Mouse (Mus musculus): ENCODE measurements around the gene Gen1. TPM values are rescaled to one million over a fixed set of nuclear protein-coding genes. Genes with fewer than 3 reads are reported as not detected.

Gen1 gene
- polyA plus RNA-seq, 1 experiment, result 15.2 TPM

- peaks cover 2% of the 10 kb centered on the region for H3K4me1 ChIP-seq (ENCODE audit: control insufficient read depth, insufficient read depth, low read length)
- H3K27ac ChIP-seq (ENCODE audit: insufficient read depth, low read length), result peak overlapping the region; percentile 88
- no peak overlapping the region for H3K4me3 ChIP-seq (ENCODE audit: insufficient read depth, low read length)
- no peak for TF ChIP-seq CTCF (IDR thresholded peaks at IDR 0.05; ENCODE audit: borderline replicate concordance, insufficient read depth, low read length)
- no peak for TF ChIP-seq POLR2A (IDR thresholded peaks at IDR 0.05; ENCODE audit: low read depth, low read length)
Observed at GRCm38 (mm10) chr12:11212881-11213280, 52.7 kb downstream of the Gen1 start.

- Histone ChIP-seq H3K4me1 (ENCODE audit: control insufficient read depth, insufficient read depth, low read length) (peaks cover 2% of the 10 kb centered on the region), H3K27ac (ENCODE audit: insufficient read depth, low read length) (no peak overlapping the region), H3K4me3 (ENCODE audit: insufficient read depth, low read length) (no peak overlapping the region)
- TF ChIP-seq POLR2A (IDR thresholded peaks at IDR 0.05; ENCODE audit: low read depth, low read length) (no peak), CTCF (IDR thresholded peaks at IDR 0.05; ENCODE audit: borderline replicate concordance, insufficient read depth, low read length) (no peak)
Observed at GRCm38 (mm10) chr12:11210361-11210760, 55.2 kb downstream of the Gen1 start.

- no peak overlapping the region for H3K27ac ChIP-seq (ENCODE audit: insufficient read depth, low read length)
- peaks cover 3% of the 10 kb centered on the region for H3K4me1 ChIP-seq (ENCODE audit: control insufficient read depth, insufficient read depth, low read length)
- no peak overlapping the region for H3K4me3 ChIP-seq (ENCODE audit: insufficient read depth, low read length)
- no peak for TF ChIP-seq POLR2A (IDR thresholded peaks at IDR 0.05; ENCODE audit: low read depth, low read length)
- TF ChIP-seq CTCF (IDR thresholded peaks at IDR 0.05; ENCODE audit: borderline replicate concordance, insufficient read depth, low read length), result no peak
Observed at GRCm38 (mm10) chr12:11209636-11210035, 56.0 kb downstream of the Gen1 start.

GRCm38 (mm10) chr12:11208872-11209271 lies 56.7 kb downstream of the Gen1 start, which contains the start of gene Msgn1:
Msgn1 (minus strand) TSS chr12:11208972.
- no peak for TF ChIP-seq POLR2A (IDR thresholded peaks at IDR 0.05; ENCODE audit: low read depth, low read length)
- no peak for TF ChIP-seq CTCF (IDR thresholded peaks at IDR 0.05; ENCODE audit: borderline replicate concordance, insufficient read depth, low read length)
- H3K4me3 ChIP-seq (ENCODE audit: insufficient read depth, low read length), result no peak within 1 kb of the TSS
- H3K27ac ChIP-seq (ENCODE audit: insufficient read depth, low read length), result no peak within 1 kb of the TSS
- peaks cover 8% of the 10 kb centered on the region for H3K4me1 ChIP-seq (ENCODE audit: control insufficient read depth, insufficient read depth, low read length)

- H3K27ac ChIP-seq (ENCODE audit: insufficient read depth, low read length), result no peak overlapping the region
- TF ChIP-seq CTCF (IDR thresholded peaks at IDR 0.05; ENCODE audit: borderline replicate concordance, insufficient read depth, low read length) (no peak), POLR2A (IDR thresholded peaks at IDR 0.05; ENCODE audit: low read depth, low read length) (no peak)
- peaks cover 8% of the 10 kb centered on the region for H3K4me1 ChIP-seq (ENCODE audit: control insufficient read depth, insufficient read depth, low read length)
- H3K4me3 ChIP-seq (ENCODE audit: insufficient read depth, low read length), result no peak overlapping the region
Observed at GRCm38 (mm10) chr12:11206321-11206720, 59.3 kb downstream of the Gen1 start.

- no peak overlapping the region for H3K4me3 ChIP-seq (ENCODE audit: insufficient read depth, low read length)
- no peak for TF ChIP-seq POLR2A (IDR thresholded peaks at IDR 0.05; ENCODE audit: low read depth, low read length)
- no peak for TF ChIP-seq CTCF (IDR thresholded peaks at IDR 0.05; ENCODE audit: borderline replicate concordance, insufficient read depth, low read length)
- peaks cover 8% of the 10 kb centered on the region for H3K4me1 ChIP-seq (ENCODE audit: control insufficient read depth, insufficient read depth, low read length)
- H3K27ac ChIP-seq (ENCODE audit: insufficient read depth, low read length), result peak overlapping the region; percentile 75
Observed at GRCm38 (mm10) chr12:11203694-11204665, 61.6 kb downstream of the Gen1 start.

- H3K27ac ChIP-seq (ENCODE audit: insufficient read depth, low read length), result no peak overlapping the region
- no peak overlapping the region for H3K4me3 ChIP-seq (ENCODE audit: insufficient read depth, low read length)
- H3K4me1 ChIP-seq (ENCODE audit: control insufficient read depth, insufficient read depth, low read length), result peaks cover 8% of the 10 kb centered on the region
- TF ChIP-seq CTCF (IDR thresholded peaks at IDR 0.05; ENCODE audit: borderline replicate concordance, insufficient read depth, low read length), result no peak
Observed at GRCm38 (mm10) chr12:11202476-11202875, 63.1 kb downstream of the Gen1 start.

- no peak overlapping the region for H3K27ac ChIP-seq (ENCODE audit: insufficient read depth, low read length)
- H3K4me3 ChIP-seq (ENCODE audit: insufficient read depth, low read length), result no peak overlapping the region
- peaks cover 8% of the 10 kb centered on the region for H3K4me1 ChIP-seq (ENCODE audit: control insufficient read depth, insufficient read depth, low read length)
- TF ChIP-seq POLR2A (IDR thresholded peaks at IDR 0.05; ENCODE audit: low read depth, low read length), result no peak
- TF ChIP-seq CTCF (IDR thresholded peaks at IDR 0.05; ENCODE audit: borderline replicate concordance, insufficient read depth, low read length), result no peak
Observed at GRCm38 (mm10) chr12:11200711-11201110, 64.9 kb downstream of the Gen1 start.

- Histone ChIP-seq H3K27ac (ENCODE audit: insufficient read depth, low read length) (no peak overlapping the region), H3K4me3 (ENCODE audit: insufficient read depth, low read length) (no peak overlapping the region), H3K4me1 (ENCODE audit: control insufficient read depth, insufficient read depth, low read length) (0 out of 2 replicates have a peak, but pooled peaks cover 2% of the 10 kb centered on the region)
- TF ChIP-seq POLR2A (IDR thresholded peaks at IDR 0.05; ENCODE audit: low read depth, low read length) (no peak), CTCF (IDR thresholded peaks at IDR 0.05; ENCODE audit: borderline replicate concordance, insufficient read depth, low read length) (no peak)
Observed at GRCm38 (mm10) chr12:11198551-11198950, 67.0 kb downstream of the Gen1 start.

GRCm38 (mm10) chr12:11198026-11198425 lies 67.6 kb downstream of the Gen1 start:
- Histone ChIP-seq H3K27ac (ENCODE audit: insufficient read depth, low read length) (no peak overlapping the region), H3K4me1 (ENCODE audit: control insufficient read depth, insufficient read depth, low read length) (no peaks in the 10 kb centered on the region), H3K4me3 (ENCODE audit: insufficient read depth, low read length) (no peak overlapping the region)
- no peak for TF ChIP-seq POLR2A (IDR thresholded peaks at IDR 0.05; ENCODE audit: low read depth, low read length)
- no peak for TF ChIP-seq CTCF (IDR thresholded peaks at IDR 0.05; ENCODE audit: borderline replicate concordance, insufficient read depth, low read length)

Measured in embryonic fibroblast, embryonic 13.5 days (primary cell).